Mouse (Mus musculus) gastrocnemius, postnatal 4 days (tissue): ENCODE measurements at regions not wholly inside any gene's neighbourhood (a gene's known extent, or its start where the extent isn't known, plus 50 kb on each side); places are given as distances from the start of the nearest gene placed in this dataset.

Experiments used
- DNase-seq, 2 experiments: peaks; one replicate each; pipeline ENCODE4 v3.0.0; 2021 to 2022; ENCODE audit warnings: low spot score in 2 of 2, mixed read lengths in 2 of 2

DNA sequence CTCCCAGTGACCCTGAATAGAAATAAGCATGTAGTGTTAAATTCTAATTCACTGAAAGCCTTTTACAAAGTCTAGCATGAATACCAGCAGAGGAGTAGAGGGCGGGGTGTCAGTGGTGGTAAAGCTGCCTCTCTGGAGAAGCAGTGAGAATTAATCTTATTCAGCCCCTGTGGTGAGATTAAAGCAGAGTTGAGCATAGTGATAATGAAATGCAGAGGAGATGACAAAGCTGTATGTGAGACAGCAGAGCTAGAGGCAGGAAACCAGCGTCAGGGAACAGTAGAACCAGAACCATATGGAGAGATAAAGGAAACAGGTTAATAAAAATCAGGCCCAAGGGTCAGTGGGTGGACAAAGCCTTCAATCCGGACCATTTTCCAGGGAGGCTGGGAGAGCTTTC is 1827.2 kb downstream of the Poteg start:
- no peak for DNase-seq

DNA sequence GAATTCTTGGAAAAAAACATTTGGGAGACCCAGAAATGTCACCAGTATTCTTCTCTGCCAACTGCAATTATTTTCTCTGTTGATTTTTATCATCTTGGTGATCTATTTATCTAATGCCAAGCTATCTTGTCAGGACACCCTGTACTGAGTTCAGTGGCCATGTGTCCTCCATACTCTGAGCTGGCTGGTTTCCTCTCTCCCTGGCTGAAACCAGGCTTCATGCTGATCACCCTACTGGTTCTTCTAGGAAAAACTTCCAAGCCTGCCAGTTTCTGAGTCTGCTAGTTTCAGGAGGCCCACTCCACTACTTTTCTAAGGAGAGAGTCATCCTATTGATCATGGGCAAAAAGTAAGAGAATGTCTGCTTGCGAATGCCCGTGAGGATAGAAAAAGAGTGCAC is 1831.2 kb downstream of the Poteg start:
- DNase-seq, result no peak

DNA sequence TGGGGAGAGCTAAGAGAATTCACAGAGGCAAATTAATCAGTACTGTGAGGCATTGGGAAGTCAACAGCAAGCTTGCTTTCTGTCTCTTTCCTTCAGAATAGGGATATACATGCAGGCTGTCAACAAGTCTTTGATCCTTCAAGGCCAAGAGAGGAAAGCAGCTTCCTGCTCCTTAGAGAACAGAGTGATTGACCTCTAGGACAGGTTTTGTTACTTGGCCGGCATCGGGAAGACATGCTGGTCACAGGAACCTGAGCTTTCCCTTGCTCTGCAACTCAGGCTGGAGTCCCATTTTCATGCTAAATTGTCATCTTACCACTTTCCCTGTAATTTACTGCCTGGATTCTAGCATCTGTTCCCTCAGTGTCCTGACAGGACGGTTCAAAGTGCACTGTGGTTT is 1831.8 kb downstream of the Poteg start:
- DNase-seq, result no peak

DNA sequence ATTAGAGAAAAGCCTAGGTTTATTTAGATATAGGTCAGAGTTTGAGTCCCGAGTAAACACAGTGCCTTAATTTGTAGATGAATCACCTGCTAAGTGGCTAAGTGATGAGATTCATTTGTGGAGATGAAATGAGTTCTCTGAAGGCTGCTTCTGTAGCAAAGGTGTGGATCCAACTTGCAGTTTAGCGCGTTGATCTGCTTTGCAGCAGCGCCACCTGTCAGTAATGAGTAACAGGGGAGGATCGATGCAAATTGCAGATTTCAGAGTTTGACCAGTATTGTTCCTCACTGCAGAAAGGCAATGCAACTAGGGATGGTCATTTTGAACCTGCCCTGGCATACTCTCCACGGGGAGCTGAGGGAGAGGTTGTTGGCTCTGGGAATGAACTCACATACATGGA is 1842.9 kb downstream of the Poteg start:
- DNase-seq, result peak in 1 of 2 experiments; percentile 9
